Mouse (Mus musculus) 3134 (cell line): ENCODE results near the gene Adam19.

Experiments
- DNase-seq: peaks from one replicate; pipeline ENCODE4 v3.0.0-alpha.2; 2011; ENCODE audit warnings: low spot score; ENCODE audit not compliant: insufficient read length; ENCODE audit errors: extremely low read depth

Gene Adam19

DNA sequence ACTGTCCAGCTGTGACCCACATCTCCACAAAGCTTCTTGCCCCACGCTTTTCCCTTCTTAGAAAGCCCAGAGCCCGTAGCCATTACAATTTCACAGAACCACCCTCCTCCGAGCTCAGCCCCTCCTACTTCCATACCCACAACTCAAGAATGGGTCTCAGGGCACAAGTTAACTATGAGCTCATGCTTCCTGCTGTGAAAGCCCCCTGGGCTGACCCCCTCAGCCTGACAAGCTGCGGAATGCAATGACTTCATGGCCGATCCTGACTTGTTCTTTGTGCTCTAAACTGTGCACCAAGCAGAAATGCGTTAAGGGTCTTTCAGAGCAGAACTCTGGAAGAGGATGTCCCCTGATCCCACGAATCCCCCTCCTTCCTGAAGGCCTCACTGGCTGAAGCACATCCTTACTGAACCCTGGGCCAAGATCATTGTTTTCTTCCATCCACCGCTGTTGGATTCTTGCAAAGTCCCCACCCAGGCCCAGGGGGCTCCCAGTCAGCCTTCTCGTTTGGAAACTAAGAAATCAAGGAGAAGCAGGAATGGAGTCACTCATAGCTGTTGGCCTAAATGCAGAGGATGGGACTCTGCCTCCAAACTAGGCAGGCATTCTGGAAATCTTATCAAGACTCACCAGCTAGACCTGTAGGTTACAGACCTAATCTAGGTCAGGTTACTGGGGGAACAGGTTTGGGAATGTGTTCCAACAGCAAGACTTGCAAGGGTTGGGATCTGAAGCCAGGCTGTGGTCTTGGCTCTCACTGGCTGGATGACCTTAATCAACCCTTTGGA is 39.9 kb downstream of the Adam19 start:
- DNase-seq, result no peak

DNA sequence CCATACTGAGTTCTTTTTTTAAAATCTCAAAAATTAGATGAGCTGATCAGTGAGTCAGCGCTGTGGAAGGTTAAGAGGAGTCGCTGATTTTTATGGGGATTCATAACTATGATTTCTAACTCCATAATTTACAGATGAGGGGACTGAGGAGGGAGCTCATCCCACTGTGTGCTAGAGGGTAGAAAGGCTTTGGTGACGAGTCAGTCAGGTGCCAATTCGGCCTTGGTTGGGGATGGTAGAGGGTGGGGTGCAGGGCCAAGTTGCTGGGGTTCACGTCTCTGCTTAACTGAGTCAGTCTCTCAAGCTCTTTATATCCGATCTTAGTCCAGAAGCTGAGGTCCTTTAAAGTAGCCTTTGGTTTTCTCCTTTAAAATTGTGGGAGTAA is 40.5 kb downstream of the Adam19 start:
- DNase-seq, result no peak

GRCm38 (mm10) chr11:46097062-46097461 is 41.3 kb downstream of the Adam19 start:
- DNase-seq, result no peak

DNA sequence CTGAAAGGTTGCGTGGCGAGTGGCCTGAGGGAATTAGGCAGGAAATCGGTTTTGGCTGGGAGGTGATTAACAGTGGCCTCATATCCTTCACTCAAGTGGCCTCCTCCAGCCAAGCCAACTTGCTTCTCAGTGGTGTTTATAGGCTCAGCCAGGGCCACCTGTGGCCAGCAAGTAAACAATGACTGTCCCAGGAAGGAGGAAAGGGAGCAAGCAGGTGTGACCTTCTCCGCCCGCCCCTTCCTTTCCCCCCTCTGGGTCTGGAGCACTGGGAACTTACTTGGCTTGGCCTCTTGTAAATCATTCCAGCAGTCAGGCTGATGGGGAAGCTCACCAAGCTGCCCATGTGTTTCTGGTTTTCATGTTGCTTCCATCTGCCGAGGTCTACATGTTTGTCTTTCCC is 46.3 kb downstream of the Adam19 start:
- DNase-seq, result no peak

DNA sequence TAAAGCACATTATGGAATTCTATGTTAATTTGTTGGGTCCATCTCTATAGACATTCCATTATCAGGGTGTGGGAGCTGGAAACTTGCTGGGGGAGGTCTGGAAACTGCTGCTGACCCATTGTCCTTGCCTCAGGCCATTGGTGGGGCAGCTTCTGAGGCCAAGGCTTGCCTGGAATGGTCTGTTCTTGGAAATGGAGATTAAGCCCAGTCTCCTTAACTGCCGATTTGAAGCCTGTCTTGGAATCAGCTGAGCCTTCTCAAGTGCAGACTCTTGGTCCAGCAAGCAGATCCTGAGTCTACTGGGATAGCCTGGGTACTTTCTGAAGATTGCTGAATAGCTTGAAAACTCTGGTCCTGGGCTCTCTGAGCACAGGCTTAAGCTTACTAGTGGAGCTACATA is 51.3 kb downstream of the Adam19 start:
- no peak for DNase-seq

GRCm38 (mm10) chr11:46109206-46109605 is 53.4 kb downstream of the Adam19 start:
- no peak for DNase-seq

DNA sequence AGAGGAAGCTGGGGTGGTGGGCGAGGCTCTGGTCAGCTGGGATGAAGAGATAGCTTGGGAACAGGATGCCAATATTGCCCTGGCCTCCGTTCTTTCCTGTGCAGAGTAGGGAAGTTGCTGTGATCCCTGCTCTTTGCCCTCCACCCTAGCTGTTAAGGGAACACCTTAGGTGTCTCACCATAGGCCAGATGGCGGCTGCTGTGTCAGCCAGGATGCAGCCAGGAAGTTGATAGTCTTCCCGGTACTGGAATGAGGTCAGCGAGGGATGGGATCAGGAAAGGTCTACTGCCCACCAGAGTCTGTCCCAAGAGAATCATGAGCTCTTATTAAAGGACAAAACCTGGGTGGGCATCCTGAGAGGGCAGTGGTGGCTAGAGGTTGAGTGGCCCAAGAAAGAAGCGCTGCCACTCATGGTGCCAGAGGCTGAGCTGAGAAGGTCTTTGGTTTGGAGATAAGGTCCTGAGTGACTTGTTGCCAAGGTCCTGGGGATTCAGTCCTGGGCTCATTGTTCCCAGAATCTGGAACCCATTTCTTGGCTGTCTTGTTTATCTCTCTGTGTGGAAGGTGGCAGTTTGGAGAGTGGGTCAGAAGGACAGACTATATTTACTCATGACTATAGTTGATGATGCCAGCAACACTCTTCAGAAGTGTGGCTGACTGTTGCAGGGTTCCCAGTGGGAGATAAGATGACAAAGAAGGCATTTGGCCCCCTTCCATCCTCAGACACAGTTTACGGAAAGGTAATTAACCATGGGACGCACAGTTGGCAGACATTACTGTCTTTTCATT is 54.6 kb downstream of the Adam19 start:
- DNase-seq, result no peak

DNA sequence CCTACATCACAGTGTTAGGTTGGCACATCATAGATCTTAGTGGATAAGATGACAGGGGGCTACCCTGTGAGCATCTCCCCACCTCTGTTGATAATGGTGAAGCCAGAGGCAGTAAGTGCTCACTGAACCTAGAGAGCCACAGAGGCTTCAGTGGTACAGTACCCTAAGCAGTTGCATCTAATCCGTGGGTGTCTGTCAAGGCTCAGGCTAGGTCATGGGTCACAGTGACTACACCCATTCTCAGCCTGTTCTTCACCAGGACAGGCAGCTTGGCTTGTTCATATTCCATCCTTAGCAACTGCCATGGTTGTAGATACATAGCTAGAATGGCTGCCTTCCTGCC is 55.1 kb downstream of the Adam19 start:
- no peak for DNase-seq

DNA sequence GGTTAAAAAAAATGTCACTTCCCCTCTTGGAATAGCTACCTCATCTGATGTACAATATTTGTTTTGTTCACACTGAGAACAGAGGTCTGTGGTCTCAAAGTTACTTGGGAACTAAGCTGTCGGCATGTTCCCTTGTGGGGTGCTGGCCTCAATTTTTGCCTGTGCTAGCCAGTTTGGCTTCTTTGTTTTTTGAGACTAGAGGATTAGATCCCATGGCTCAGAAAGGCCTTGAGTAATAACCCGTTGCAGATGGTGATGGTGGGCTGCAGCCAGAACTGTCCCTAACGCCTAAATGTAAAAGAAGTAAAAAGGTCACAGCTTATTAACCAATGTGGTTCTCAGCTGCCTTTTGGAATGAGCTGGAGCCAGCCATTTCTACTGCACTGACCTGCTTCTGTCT is 57.4 kb downstream of the Adam19 start:
- no peak for DNase-seq

- no peak for DNase-seq
Measured at GRCm38 (mm10) chr11:46114221-46114620, 58.4 kb downstream of the Adam19 start.

- no peak for DNase-seq
Measured at GRCm38 (mm10) chr11:46115011-46115410, 59.2 kb downstream of the Adam19 start.

DNA sequence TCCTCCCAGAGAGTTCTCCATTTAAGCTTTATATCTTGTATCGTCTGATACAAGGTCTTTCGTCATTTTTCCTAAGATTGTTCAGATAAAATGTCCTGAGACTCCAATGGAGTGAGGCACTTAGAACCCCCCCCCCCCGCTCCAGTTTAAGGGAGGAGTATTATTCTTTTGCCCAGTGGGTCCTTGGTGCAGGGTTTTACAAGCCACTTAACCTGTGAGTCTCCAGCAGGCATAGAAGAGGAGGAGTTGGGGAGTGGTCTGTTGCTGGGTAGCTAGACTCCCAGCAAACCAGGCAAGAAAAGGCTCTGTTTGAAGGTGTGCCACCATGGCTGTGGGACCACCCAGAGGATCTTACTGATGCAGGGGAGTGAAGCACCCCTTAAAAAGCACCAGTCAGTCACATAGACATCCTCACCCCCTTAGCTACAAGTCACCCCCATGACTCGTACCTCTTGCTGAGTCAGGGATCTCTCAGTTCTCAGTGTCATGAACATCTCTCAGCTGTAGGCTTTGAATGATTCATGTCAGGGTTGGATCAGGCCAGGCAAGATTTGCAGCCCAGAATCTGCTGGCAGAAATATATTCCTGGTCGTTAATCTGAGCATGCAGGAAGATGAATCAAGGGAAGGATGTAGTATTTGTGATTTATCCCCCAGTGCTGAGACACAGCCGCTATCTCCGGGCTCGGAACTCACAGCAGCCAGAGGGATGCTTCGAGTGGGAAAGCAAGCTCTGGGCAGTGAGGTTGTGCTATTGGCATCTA is 59.8 kb downstream of the Adam19 start:
- no peak for DNase-seq

DNA sequence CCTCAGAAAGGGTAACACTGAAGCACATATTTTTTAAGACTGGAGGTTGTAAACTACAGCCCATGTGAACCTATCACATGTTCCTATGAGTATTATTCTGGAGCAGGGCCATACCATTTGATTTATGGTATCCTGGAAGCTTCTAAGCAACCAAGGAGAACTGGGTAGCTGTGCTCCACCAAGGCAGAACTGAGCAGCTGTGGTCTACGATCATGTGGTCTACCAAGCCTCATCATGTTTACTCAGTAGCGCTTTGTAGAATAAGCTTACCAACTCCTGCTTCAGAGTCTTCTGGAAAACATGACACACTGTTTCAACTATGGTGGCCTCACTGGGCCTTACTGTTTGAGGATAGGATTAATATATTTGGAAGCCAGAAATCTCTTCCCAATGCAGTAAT is 60.7 kb downstream of the Adam19 start:
- DNase-seq, result no peak

DNA sequence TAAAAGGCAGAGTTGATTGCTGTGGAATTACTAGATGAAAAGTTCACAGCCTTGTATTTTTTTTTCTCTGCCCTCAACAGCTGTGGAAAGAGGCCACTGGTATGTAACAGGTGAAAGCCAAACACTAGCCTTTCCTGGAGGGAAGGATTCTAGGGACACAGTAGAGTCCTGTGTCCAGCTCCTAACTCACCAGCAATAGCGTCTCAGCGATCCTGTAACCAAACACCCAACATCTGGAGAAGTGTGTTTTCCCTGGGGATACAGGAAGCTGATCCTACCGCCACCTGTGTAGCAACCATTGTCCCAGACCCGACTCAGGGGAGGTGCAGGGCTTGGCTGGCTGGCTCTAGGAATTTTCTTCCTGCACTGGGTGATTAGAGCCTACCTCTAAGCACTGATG is 63.8 kb downstream of the Adam19 start:
- DNase-seq, result no peak

- DNase-seq, result no peak
Measured at GRCm38 (mm10) chr11:46120084-46120483, 64.3 kb downstream of the Adam19 start.

DNA sequence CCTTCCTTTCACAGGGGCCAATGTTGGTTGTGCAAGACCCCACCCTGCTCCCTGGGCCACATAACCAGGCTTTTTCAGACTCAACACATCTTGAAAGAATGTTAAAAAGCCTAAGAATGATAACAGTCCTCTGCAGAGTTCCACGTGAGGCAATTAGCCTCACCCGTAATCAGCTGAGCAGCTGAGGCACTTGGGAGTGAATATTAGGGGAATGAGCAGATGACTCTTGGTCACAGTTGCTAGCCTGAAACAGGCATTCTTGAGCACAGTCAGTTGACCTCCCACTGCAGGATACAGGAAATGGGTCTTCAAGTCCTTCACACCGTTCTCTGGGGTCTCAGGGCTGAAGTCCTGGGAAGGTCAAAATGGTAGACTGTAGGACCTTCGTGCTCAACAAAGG is 65.9 kb downstream of the Adam19 start:
- DNase-seq, result no peak

DNA sequence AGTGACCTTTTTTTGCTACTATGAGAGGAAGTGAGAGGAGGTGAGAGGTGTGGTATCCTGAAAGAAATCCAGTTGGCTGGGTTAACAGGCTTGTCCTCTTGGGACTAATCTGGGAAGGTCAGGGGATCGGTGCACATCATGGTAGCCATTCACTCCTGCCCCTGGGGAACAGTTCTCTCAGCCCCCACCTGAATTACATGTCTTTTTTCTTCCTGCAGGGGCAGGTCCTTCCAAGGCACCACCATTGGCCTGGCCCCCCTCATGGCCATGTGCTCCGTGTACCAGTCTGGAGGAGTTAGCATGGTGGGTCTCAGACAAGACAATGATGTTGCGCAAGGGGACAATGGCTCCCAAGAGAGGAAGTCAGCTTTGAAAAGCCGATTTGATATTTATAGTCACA is 67.1 kb downstream of the Adam19 start:
- no peak for DNase-seq

DNA sequence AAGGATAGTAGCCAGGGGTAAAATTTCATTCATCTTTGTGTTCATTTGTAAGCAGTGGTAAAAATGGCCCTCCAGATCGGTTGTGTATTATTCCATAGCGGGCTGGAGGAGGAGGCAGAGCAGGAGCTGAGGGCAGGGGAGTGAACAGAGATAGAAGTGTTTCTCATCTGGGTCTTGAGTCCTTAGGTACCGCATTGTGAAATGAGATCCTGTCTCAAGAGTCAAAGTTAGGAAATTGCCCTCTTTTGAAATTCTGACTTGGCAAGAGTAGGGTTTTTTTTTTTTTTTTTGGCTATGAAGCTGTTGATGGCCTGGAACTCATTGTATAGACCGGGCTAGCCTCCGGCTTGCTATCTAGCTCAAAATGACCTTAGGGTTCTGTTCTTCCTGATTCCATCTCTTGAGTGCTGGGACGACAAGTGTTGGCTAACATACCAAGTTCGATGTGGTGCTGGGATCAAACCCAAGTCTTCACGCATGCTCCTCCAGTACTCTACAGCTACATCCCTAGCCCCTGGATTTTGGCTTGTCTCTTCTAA is 67.6 kb downstream of the Adam19 start:
- no peak for DNase-seq

DNA sequence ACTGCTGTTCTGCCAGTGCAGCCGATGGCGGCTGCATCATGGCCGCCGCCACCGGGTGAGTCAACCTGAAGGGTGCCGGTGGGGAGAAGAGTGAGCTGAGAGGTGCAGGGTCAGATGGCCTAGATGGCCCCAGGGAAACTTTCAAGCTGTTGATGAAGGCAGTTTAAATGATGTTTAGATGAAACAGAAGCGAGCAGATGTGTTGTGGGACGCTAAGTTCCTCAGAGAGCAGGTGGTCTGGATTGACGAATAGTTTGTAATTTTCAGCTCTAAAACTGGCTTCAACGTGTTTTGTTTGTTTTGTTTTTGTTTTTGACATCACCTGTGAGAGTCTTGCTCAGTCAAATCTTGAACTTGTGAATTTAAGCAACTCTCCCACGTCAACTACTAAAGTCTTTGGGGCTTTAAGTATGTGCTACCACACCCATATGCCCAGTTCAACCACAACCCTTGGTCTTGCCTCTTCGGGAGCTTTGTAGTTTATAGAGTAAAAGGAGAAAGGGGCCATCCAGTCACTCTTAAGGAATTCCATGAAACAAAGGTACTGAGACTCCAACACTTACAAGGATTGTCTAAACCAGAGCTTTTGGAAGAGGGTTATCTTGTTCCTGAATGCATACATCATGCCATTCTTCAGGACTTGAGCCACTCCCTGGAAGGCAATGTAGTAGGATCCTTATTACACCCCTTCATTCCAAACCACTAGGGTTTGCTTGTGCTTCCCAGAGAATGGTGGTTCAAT is 69.5 kb downstream of the Adam19 start:
- no peak for DNase-seq

GRCm38 (mm10) chr11:46125835-46126229 is 70.0 kb downstream of the Adam19 start:
- no peak for DNase-seq

GRCm38 (mm10) chr11:46126317-46126716 is 70.5 kb downstream of the Adam19 start:
- no peak for DNase-seq
